Mouse (Mus musculus) bone marrow, adult 2 months (tissue): ENCODE data around the gene Hyal5. TPM values are rescaled to one million over a fixed set of nuclear protein-coding genes. Genes with fewer than 3 reads are reported as not detected.

Experiments used
- H3K27ac ChIP-seq: fragments of 200-500 bp; 2 replicates; pipeline ENCODE4 v1.5.1; 2012; ENCODE audit warnings: low read depth, mild to moderate bottlenecking, control low read depth, inconsistent platforms, low read length; ENCODE audit not compliant: control insufficient read depth, poor library complexity, insufficient read depth
- H3K4me1 ChIP-seq: fragments of 200-500 bp; 2 replicates; pipeline ENCODE4 v1.6.1; 2011; ENCODE audit warnings: low read length; ENCODE audit not compliant: control insufficient read depth, insufficient read depth
- H3K4me3 ChIP-seq: fragments of 200-500 bp; replicated peaks from 2 replicates; pipeline ENCODE3; 2011; ENCODE audit warnings: mild to moderate bottlenecking, low read depth, low read length, control low read depth; ENCODE audit not compliant: control insufficient read depth
- CTCF ChIP-seq: fragments of 200-500 bp; IDR thresholded peaks from 2 replicates; pipeline ENCODE4 v1.5.1; 2011; ENCODE audit warnings: low read length, control low read depth; ENCODE audit not compliant: control insufficient read depth, insufficient read depth
- POLR2A ChIP-seq: fragments of 200-500 bp; IDR thresholded peaks from 2 replicates; pipeline ENCODE4 v1.6.1; 2011; ENCODE audit warnings: low read depth, mild to moderate bottlenecking, control low read depth, low read length, borderline replicate concordance; ENCODE audit not compliant: control insufficient read depth
- WGBS: fragments of 180-500 bp; shearing (Covaris S2); methylation state at CpG from one replicate; pipeline ENCODE4 v1.1.7; 2018; 5-methylcytosine and 5-hydroxymethylcytosine counted together
- polyA plus RNA-seq: library from polyadenylated mRNA; stranded (reverse); fragments of >200 nt; gene quantifications from 2 replicates; pipeline ENCODE4 v1.2.4, GENCODE M21; 2011; ENCODE audit warnings: low replicate concordance; ENCODE audit not compliant: missing spikeins, insufficient read depth, insufficient read length

The Hyal5 gene
- not detected in 2 replicates for polyA plus RNA-seq

DNA sequence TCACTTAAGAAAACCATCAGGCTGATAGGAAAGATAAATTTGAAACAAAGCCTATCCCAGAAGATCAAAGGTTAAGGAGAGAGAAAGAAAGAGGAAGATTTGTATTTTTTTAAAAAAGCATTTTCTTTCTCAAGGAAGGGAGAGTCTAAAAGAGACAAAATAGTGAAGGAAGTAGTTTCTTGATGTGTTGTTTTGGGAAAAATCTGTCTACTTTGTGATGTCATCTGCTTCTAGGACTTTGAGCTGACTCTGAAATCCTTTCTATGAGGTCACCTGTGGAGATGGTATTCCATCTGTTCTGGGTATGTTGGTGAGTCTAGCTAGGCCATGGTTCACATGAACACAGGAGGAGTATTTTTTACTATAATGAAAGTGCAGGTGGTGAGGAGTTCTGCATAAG, at the start of gene Hyal5:
Gene Hyal5, plus strand, starts transcription at position 301 of the 400 bp plus-strand sequence.
- H3K27ac ChIP-seq: no peak within 1 kb of the TSS
- H3K4me3 ChIP-seq: no peak within 1 kb of the TSS
- no peaks in the 10 kb centered on the region for H3K4me1 ChIP-seq
- no peak for TF ChIP-seq POLR2A
- TF ChIP-seq CTCF: no peak

DNA sequence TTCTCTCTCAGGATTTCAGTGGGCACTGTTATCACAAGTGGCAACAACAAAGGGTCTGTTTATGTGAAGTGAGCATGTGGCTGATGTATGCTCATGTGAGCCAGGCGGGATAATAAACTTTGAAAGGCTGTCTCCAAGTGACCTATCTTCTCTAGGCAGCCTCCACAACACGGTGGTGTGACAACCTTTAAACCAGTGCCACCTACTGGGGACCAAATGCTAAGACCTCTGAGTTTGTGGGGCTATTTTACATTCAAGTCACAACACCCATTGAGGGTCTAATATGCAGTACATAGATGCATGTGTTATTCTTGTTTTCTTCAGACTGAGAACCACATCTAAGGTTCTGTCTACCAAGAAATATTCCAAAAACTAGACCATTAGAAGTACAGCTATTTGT, 35.7 kb upstream of the Hyal5 start:
- 43% methylated on average over 2 of the region's 2 CpGs for WGBS
- Histone ChIP-seq H3K4me3 (no peak overlapping the region), H3K4me1 (no peaks in the 10 kb centered on the region), H3K27ac (no peak overlapping the region)
- TF ChIP-seq POLR2A: no peak
- TF ChIP-seq CTCF: no peak

DNA sequence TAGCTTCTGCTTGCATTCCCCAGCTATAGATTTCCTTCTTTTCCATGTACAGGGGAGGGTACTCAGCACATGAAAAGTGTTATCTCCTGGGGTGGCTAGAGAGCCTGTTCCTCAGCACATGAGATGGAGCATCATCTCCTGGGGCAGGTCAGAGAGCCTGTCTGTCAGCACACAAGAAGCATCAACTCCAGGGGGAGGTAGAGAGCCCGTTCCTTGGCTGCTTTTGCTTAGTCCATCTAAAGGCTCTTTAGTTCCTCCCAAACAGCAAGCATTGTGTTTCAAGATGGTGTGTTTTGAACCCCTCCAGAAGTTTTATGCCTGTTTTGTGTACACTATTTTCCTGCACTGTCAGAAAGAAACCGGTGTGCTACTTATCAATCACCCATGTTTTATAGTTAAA, 2.5 kb downstream of the Hyal5 start:
- H3K27ac ChIP-seq: no peak overlapping the region
- H3K4me3 ChIP-seq: no peak overlapping the region
- 58% methylated on average over 2 of the region's 2 CpGs for WGBS
- no peak for TF ChIP-seq CTCF
- TF ChIP-seq POLR2A: no peak
- H3K4me1 ChIP-seq: no peaks in the 10 kb centered on the region

DNA sequence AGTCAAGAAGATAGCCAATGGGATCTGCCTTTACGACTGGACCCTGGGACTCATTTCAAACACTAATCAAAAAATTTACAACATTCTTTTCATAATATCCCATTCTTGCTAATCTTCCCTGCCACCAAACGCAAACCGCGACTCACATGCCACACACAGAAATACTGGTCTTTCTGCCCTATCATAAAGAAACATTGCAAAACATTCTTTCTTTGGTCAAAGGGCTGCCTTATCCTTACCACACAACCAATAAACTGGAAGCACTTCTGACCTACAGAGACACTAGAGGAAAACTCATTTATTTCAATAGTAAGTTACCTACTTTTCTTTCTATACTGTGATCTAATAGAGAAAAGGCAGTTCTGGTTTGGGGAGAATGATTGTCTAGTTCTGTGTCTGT, 5.9 kb downstream of the Hyal5 start:
- Histone ChIP-seq H3K4me3 (no peak overlapping the region), H3K27ac (no peak overlapping the region), H3K4me1 (no peaks in the 10 kb centered on the region)
- WGBS: 87% methylated on average over 4 of the region's 4 CpGs
- TF ChIP-seq POLR2A (no peak), CTCF (no peak)

DNA sequence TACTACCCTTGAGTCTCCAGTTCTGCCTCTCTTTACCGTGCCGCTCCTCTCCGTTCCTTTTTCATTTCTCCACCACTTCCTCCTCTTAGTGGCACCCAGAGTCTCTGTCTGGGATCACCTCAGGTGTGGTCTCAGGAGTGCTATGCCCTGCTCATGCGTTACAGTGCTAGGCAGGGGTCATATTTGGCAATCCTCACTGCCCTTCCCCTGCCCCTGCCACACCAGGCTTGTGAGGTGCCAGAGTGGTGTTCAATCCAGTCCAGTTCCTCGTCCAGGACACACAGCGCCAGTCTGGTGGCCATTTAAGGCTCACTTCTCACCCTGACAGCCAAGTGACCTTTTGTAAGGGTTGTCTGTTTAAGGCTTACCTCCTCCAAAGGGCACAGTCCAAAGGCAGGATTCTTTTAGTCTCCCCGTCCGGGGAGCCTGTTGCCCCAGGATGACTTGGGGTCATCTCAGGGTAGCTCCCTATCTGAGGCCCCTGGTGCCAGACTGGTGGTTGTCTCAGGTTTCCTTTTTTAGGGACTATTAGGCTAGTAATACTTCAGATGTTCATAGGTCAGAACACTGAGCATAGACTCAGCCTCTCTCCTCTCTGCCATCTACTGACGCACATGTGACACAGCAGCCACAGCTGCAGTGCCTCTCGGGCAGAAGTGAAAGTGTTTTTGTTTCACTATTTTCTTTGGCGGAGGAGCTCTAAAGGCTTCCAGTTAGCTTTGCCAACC, 36.5 kb downstream of the Hyal5 start:
- no peak overlapping the region for H3K27ac ChIP-seq
- WGBS: 54% methylated on average over 11 of the region's 11 CpGs
- TF ChIP-seq POLR2A: no peak
- TF ChIP-seq CTCF: no peak
- H3K4me1 ChIP-seq: no peaks in the 10 kb centered on the region
- H3K4me3 ChIP-seq: no peak overlapping the region

DNA sequence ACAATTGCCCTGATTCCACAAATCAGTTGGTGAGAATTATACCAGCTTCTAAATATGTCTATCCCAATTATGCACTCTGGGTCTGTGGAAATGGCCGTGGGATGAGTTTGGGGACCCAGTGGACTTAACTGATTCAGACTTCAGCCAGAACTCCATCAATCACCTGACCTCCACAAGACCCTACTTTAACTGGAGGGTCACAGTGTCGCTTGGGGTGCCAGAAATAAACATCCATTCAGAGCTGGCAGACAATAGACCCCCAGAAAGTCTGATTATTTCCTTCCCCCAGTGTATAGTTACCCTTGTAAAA, 37.0 kb downstream of the Hyal5 start:
- no peak overlapping the region for H3K27ac ChIP-seq
- WGBS: 4% methylated on average over 2 of the region's 2 CpGs
- TF ChIP-seq POLR2A (no peak), CTCF (no peak)
- no peaks in the 10 kb centered on the region for H3K4me1 ChIP-seq
- no peak overlapping the region for H3K4me3 ChIP-seq

DNA sequence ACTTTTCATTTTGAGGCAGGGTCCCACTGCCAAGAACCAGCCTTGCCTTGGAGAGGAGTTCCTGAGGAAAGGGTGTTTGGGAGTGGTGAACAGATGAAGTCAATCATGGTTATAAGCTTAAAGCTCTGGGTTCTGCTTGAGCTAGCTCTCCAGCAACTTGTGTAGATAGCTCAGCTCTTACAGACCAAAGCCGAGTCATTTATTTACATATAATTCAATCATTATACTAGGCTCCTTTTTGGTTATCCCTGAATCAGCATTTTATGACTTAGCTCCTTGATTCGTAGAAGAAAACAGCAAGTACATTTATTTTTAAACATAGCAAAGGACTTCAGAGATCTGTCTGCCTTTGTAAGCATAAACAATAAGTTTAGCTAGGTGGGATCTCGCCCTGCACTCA, 47.3 kb downstream of the Hyal5 start:
- 69% methylated on average over 3 of the region's 3 CpGs for WGBS
- Histone ChIP-seq H3K4me3 (no peak overlapping the region), H3K27ac (no peak overlapping the region), H3K4me1 (no peaks in the 10 kb centered on the region)
- TF ChIP-seq POLR2A: no peak
- no peak for TF ChIP-seq CTCF

DNA sequence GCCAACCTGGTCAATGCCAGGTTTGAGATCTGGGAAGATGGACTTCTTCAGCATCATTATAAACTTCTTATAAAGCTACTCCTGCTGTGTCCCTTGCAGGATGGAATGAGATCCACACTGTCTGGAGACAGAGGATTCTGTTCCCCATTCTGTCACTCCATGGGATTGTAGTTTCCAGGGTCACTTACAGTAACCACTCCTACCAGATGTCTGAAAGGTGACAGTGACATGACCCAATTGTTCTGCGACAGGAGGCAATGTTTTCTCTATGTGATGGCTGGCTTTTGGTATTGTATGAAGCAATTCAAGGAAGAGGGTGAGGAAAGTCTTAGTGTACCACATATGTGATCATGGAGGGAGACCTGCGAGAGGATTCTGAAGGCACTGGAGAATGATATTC, 50.0 kb downstream of the Hyal5 start:
- 71% methylated on average over 2 of the region's 2 CpGs for WGBS
- H3K27ac ChIP-seq: no peak overlapping the region
- H3K4me3 ChIP-seq: no peak overlapping the region
- no peaks in the 10 kb centered on the region for H3K4me1 ChIP-seq
- TF ChIP-seq POLR2A: no peak
